Mouse (Mus musculus) kidney, postnatal 36 days (tissue): ENCODE measurements around the gene Tgfbrap1.
"Not testable (repeated sequence)": the region's sequence is repeated elsewhere in the genome, so short reads cannot be mapped to it uniquely, and the experiment has no call there.

Experiments
- DNase-seq, 2 experiments: peaks; one replicate each; pipeline ENCODE4 v3.0.0; 2021 to 2022; ENCODE audit warnings: mixed read lengths in 2 of 2

Tgfbrap1 gene

DNA sequence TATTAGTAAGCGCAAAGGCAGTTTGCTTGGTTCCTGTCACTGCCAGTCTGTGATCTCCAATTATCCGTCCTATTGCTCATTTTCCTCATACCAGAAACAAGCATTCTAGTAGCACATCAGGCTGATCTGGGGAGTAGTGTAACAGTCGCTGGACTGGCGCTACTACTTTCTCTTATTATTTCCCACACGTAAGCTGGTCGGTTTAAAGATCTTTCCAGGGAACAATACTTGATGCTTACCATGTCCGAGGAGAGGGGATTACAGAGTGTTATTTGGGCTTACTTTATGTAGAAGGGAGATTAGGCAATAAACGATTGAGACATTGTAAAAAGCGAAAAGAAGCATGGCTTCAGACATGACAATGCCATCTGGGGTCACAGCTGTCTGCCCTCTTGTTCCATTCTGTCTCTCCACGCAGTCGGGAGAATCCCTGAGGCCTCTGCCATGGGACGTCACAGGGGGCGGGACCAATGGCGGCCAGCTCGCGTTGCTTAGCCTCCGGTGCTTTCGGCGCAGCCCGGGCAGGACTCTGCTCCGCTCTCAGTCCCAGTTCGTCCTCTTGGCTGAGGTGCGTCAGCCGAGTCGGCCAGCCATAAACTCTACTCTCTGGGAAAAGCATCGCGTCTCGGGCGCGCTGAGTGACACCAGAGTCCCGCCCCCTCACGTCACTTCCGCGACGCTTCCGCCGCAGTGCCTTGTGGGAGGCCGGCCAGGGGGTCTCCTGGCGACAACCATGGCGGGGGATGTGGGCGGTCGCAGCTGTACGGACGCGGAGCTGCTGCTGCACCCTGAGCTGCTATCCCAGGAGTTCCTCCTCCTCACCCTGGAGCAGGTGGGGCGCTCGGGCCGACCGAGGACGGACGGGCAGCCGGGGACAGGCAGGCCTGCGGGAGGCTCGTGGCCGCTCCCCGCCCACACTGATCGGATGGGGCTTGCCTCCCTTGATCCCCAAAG, at the start of gene Tgfbrap1, which contains the start of gene AI597479:
Gene Tgfbrap1, minus strand, starts transcription at position 607 of the 954 bp plus-strand sequence.
Gene AI597479, plus strand, starts transcription at position 680 of the 954 bp plus-strand sequence.
- DNase-seq, result peak; percentile 90 to 96

GRCm38 (mm10) chr1:43147474-43147873, 49.0 kb upstream of the Tgfbrap1 start:
- DNase-seq, result peak in 1 of 2 experiments; percentile 39

GRCm38 (mm10) chr1:43145388-43145787, 47.0 kb upstream of the Tgfbrap1 start:
- no peak for DNase-seq

- DNase-seq, result no peak
Observed at GRCm38 (mm10) chr1:43144338-43144906, 46.0 kb upstream of the Tgfbrap1 start.

GRCm38 (mm10) chr1:43143791-43144190, 45.4 kb upstream of the Tgfbrap1 start:
- no peak for DNase-seq

GRCm38 (mm10) chr1:43143284-43143683, 44.8 kb upstream of the Tgfbrap1 start:
- DNase-seq, result peak in 1 of 2 experiments; percentile 63

DNA sequence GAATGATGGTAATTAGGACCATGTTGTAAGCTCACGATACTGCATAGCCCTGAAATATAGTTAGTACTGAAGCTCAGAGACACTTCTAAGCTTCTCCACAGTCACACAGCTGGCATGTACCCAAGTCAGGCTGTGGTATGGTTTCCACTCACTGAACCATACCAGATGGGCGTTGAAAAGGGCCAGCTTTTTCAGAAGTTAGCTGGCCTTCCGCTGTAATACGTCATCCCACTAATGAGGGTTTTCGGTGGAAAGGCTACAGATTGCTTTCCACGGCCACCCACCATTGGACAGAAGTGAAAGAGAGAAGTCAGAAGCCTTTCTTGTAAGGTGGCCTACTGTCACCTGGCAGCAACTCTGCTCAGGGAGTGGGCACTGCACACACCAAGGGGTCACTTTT, 44.4 kb upstream of the Tgfbrap1 start:
- no peak for DNase-seq

GRCm38 (mm10) chr1:43141555-43141961, 43.1 kb upstream of the Tgfbrap1 start:
- DNase-seq, result no peak

DNA sequence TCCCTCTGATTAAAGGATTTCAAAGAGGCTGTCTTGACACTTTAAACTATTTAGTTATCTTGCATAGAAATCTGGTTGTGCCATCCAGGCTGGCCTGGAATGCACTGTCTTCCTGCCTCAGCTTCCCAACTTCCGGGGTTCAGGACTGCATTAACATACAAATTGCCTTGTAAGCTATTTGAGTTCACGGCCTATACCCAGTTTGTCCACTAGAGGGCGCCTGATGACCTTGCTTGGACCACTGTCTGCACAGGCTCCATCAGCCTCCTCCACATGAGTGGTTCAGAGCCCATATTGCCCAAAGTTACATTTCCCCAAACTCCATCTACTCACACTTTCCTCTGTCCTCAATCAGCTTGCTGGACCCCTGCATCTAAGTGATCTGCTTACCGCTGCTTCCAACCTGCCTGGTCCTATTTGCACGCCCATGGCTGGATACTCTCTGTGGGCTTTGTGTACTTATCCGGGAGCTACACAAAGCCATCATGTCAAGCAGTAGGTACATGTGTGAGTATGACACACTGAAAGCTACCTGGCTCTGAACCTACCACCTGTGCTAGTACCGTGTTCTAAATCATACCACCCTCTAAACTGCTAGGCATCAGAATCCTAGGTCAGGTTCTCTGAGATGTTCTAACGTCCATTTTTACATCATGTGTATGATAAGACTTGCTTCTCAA, 41.3 kb upstream of the Tgfbrap1 start:
- DNase-seq, result peak; percentile 85 to 91

GRCm38 (mm10) chr1:43138268-43138812, 39.9 kb upstream of the Tgfbrap1 start:
- DNase-seq, result no peak

DNA sequence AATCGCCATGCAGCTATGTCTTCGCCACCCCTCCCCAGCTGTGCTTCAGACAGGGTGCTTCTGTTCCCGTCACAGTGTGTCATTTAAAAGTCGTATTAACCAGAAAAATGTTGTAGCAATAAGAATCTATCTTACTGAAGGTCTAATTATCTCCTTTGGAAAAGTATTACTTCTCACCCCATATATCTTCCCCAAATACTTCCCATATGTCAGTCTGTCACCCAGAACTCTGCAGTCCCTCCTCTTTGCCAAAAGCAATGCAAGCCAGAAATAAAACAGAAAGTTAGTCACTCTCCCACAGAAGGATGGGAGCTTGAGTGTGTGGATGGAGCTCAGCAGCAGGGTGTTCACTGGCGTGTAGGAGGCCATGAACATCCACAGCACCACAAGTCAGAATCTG, 38.9 kb upstream of the Tgfbrap1 start:
- no peak for DNase-seq

DNA sequence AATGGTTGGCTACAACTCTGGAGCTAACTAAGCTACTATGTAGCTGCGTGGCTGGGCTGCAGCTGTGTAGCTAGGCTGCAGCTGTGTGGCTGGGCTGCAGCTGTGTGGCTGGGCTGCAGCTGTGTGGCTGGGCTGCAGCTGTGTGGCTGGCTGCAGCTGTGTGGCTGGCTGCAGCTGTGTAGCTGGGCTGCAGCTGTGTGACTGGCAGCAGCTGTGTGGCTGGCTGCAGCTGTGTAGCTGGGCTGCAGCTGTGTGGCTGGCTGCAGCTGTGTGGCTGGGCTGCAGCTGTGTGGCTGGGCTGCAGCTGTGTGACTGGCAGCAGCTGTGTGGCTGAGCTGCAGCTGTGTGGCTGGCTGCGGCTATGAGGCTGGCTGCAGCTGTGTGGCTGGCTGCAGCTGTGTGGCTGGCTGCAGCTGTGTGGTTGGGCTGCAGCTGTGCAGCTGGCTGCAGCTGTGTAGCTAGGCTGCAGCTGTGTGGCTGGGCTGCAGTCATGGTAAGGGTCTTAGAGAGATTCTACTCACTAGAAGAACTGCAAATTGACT, 38.1 kb upstream of the Tgfbrap1 start:
- DNase-seq, result not testable (repeated sequence)

DNA sequence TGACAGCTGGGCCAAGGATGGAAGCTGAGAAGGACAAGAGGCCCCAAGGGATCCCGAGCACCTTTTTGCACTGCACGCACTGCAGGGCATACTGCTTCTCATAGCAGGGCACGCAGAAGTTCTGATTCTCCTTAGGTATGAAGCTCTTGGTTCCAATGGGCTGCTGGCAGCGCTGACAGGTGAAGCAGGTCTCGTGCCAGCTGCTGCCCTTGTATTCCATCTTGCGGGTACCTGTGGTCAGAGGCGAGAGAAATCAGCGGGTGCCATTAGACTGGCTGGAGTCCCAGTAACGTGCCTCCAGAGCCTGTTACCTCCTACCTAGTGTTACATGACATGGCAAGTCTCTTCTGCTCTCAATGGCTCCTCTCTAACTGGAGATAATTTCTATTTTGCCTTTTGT, 33.2 kb upstream of the Tgfbrap1 start:
- DNase-seq, result no peak

GRCm38 (mm10) chr1:43130219-43130981, 32.0 kb upstream of the Tgfbrap1 start:
- no peak for DNase-seq

DNA sequence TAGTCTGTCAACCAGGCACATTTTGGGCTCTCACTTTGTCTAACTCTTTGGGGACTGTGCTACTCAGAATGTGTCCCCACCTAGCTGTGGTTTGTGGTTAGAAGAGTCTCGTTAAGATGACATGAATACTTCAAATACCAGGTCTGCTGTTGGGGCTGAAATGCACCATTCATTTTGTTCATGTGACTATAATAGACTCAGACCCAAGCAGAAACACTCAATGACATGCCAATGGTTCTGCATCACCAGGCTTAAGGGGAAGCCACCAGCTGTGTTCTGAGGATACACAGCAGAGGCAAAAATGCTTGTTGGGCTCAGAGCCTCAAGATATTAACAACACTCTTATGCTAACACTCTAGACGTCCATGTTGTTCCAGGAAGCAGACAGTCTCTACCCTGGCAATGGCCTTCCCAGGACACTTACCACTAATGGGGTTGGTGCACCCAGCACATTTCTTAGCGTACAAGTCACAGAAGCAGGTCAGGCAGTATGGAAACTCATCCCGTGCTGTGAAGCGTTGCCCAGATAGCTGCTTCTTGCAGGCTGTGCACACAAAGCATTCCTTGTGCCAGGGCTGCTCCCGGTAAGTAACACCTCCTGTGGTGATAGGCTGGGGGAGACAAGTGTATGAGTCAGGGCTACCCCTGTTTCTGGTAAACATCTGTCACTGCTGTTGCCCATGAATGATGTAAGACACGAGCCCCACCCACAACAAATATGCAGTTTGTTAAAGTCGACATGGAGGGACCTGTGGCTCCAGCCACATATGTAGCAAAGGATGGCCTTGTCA, 29.6 kb upstream of the Tgfbrap1 start:
- DNase-seq, result no peak

GRCm38 (mm10) chr1:43127196-43127595, 28.8 kb upstream of the Tgfbrap1 start:
- no peak for DNase-seq

DNA sequence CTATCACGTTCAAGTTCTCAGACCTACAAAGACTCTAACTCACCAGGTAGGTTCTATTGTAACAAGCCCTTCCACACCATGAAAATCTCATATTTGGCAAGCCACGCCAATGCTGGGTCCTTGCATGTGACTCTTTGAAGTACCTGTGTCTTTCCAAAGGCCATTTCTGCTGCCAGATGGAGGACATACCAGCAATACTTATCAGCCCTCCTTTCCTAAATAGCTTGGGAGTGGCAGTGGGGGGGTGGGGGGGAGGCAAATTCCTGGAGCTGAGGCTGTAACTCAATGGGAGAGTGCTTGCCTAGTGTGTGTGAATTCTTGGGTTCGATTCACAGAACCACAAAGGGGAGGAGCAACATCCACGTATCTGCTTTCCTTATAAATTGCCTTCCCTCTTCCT, 26.3 kb upstream of the Tgfbrap1 start:
- DNase-seq, result no peak

- DNase-seq, result no peak
Observed at GRCm38 (mm10) chr1:43122616-43123015, 24.2 kb upstream of the Tgfbrap1 start.

DNA sequence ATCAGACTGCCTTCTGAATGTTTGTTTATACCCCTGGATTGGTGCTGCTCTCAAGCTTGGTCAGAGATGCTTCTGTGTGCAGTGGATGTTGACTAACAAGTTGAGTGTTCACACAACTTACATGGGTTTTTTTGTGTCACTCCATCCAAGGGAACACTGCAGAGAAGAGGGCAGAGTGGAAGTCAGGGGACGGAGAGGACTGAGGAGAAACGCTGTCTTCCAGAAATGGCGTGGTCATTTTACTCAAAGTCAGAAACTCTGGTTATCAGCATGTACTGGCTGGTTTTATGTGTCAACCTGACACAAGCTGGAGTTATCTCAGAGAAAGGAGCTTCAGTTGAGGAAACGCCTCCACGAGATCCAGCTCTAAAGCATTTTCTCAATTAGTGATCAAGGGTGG, 22.5 kb upstream of the Tgfbrap1 start:
- no peak for DNase-seq

DNA sequence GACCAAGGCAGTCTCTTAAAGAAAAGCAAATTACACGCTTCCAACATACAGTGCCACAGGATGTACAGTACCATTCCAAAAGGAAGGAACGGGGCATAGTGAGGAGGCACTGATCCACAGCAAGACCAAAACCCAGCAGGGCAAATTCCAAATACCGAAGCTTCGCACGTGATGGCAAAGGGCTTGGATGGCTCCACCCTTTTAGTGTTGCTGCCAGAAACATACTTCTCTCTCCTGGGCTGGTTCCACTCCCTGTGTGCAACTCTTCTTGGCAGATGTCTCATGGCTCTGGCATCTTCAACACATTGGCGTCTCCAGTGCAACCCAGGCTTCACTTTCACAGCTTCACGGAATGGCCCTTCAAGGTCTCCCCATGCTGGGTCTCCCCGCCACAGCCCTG, 19.0 kb upstream of the Tgfbrap1 start:
- peak; percentile 78 to 83 for DNase-seq

DNA sequence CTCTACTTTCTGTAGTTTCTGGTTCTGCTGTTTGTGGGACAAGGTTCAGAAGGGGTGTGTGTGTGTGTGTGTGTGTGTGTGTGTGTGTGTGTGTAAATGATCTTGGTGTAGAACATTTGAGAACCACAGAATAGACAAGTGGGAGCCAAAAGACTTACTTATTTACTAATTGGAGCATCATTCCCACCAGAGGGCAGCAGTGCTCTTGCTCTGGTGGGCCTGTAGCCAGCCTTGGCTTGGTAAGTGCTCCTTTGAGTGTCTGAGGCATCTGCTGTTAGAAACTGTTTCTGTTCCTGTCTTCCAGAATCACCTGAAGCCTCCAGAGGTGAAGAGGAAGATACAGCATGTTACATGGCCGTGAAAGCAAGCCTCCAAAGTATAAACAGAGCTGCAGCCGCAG, 14.4 kb upstream of the Tgfbrap1 start:
- DNase-seq, result peak; percentile 74 to 85
